Mouse (Mus musculus) hindlimb bud, embryonic 11.5 days (tissue): ENCODE measurements around the gene Hbb-bs.
"Not testable (repeated sequence)": the region's sequence is repeated elsewhere in the genome, so short reads cannot be mapped to it uniquely, and the experiment has no call there.

ENCODE experiments used
- DNase-seq: peaks from one replicate; pipeline ENCODE4 v3.0.0-alpha.2; 2012; ENCODE audit warnings: low read depth, low spot score; ENCODE audit errors: extremely low spot score

Hbb-bs gene

DNA sequence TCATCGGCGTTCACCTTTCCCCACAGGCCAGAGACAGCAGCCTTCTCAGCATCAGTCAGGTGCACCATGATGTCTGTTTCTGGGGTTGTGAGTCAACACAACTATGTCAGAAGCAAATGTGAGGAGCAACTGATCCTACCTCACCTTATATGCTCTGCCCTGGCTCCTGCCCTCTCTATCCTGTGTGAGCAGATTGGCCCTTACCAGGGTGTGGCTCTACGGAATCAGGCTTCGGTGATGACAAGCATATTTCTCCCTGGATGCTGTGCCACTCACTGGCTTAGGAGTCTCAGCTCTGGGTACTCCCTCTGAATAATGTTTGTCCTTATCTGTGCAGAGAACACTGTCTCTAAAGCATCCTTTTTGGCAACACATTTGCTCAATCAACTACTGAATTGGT lies at the start of gene Hbb-bs:
Hbb-bs (minus strand) TSS at position 289 of the 400 bp plus-strand sequence.
- DNase-seq: no peak

DNA sequence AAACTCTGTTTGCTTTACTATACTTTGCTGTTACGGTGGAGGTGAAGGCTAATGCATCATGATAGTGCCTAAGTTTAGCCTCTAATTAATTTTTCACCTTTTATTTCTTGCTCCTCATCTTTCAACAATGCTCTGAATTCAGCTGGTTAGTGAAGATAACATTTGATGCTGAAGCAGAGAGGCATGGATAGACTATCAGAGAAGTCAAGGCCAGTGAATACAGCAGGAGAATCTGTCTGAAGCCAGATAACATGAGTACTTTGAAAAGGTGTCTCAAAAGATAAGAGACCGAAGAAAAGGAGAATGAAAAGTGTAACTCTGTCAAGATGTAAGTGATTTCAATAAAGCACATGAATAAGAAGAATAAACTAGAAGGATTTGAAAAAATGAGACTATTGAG lies 49.2 kb upstream of the Hbb-bs start:
- no peak for DNase-seq

DNA sequence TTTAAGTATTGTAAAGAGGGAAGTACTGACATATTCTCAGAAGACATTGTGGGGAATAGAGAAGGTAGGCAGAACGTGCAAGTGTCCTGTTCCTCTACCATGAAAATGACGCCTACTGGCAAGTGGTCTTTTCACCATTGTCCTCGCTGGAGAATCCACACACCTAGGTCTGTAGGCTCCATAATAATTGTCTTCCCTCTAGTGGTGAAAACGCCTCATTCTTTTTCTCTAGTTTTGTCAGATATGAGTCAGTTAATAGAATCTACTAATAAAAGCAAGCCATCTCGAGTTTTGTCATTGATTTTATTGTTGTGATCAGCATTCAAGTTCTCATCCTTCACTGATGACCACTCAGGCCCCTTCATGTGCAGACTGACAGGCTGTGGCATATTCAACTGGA lies 46.6 kb upstream of the Hbb-bs start:
- no peak for DNase-seq

DNA sequence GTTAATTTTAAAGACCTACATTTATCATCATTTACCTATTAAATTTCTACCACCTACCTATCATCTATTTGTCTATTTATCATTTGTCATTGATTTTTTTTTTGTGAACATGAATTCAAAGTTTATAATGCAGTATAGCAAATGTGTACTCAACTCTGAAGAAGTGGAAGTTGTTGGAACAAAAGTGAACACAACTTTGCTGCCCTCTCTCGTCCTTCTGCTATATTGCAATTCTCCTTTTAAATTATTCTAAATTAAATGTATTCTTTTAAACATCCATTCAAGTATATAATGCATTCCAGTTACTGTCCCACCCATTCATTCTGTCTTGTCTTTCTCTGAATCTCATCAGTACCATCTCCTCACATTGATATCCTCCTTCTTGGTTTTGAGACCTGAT lies 45.2 kb upstream of the Hbb-bs start:
- DNase-seq: no peak

DNA sequence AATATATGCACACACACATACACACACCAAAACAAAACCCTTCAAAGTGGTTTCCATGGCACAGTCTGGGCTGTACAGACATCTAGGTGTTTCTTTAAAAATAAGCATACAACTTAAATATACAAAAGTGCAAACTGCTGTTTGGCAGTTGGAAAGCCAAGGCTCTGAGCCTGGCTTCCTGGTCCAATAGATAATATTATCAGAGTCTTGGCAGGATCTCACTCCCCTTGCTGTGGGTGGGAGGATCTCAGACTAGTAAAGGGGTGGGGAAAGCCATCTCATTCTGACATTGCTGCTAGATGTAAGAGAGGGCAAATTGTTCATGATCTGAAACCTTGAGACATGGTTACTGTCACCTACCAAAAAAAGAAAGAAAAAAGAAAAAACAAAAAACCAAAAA lies 42.8 kb upstream of the Hbb-bs start:
- DNase-seq: no peak

DNA sequence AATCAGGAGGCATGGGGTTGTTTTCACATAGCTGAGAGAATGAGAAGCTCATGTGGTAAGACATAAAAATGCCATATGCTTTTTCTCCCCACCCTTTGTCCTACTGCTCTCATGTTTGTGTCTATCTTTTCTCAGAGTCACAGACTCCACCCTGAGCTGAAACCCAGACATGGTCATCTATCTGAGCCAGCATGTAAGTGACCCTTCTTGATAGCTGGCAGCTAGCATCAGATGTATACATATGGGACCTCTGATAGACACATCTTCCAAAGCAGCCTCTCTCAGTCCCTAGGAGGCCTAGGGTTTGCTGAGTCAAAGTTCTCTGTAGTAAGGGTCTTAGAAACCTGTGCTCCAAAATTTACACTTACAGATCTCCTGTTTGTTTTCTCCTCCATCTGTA lies 37.8 kb upstream of the Hbb-bs start:
- DNase-seq: no peak

DNA sequence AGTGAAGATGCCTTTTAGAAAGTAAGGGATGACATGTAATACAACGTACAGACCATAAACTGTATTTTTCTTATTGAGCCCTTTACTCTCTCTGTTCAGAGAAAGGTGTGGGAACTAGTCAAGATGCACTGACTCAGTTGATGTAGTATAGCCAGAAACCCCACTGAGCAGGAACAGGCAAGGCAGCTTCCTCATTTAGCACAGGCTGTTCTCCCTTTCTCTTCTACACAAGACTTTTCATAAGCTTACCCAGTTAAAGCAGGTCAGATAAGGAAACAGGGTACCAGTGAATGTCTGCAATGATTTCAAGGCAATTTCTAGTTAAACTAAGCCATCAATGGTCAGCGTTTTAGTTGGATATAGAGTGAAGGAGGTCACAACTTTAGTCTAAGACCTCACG lies 33.6 kb upstream of the Hbb-bs start:
- DNase-seq: no peak

DNA sequence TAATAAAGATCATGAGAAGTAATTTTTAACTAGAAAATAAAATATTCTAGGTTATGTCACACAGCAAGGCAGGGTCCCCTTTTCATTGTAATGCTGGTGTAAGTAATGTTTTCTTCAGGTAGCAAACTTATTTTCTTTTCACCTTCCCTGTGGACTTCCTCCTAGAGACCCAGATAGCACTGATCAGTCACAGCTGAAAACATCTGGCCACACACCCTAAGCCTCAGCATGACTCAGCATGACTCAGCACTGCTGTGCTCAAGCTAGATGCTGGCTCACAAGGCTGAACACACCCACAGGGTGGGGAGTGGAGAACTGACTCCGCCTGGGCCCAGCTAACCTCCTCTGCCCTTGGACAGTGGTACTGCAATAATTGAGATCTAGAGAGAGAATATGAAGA lies 33.0 kb upstream of the Hbb-bs start:
- DNase-seq: peak; percentile 22

DNA sequence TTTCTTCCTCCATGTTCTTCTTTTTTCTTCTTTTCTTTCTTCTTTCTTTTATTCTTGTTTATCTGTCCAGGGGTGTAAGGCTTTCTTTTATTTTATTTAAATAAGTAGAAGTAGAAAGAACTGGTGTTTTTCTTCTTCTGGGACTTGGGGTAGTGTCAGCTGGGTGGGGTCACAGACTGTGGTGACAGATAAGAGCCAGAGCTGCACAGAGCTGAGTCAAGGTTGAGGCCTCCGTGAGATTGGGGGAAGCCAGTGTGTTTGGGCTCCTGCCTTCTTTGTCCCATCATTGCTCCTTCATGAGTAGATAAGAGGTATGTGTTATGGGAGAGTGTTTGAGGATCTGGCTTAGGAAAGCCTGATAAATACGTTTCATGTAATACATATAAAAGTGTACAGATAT lies 31.2 kb upstream of the Hbb-bs start:
- DNase-seq: no peak

DNA sequence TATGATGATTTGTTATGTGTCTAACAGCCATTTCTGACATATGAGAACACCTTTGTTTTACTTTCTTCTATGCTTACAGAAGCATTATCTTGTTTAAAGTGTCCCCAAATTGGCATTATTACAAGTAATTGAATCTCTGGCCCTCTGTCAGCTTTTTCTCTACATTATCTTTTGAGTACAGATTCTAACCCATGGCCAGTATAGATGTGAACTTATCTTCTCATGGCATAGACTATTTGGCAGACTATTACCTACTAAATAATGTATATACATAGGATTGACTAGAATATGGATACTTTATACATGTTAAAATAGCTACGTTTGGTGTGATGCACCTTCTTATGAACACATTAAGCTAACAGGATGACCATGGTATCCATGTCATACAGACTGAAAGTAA lies 26.8 kb upstream of the Hbb-bs start:
- no peak for DNase-seq

DNA sequence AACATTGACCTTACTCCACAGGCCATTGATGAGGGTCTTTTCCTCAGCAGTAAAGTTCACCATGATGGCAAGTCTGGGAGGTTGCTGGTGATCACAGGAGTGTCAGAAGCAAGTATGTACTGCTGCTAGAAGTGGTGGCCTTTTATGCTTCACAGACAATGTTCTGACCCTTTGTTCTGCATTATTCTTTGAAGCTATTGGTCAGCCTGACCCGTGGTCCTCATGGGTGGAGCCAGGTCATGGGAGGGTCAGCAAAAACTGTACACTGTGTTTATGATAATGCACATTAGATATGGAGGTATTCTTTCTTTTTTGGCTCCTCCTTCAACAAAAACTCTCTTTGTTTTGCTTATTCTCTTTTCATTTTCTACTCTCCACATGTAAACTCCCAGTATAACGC lies 25.2 kb upstream of the Hbb-bs start, which contains the start of gene Hbb-y:
Hbb-y (minus strand) TSS at position 127 of the 400 bp plus-strand sequence.
- DNase-seq: no peak

DNA sequence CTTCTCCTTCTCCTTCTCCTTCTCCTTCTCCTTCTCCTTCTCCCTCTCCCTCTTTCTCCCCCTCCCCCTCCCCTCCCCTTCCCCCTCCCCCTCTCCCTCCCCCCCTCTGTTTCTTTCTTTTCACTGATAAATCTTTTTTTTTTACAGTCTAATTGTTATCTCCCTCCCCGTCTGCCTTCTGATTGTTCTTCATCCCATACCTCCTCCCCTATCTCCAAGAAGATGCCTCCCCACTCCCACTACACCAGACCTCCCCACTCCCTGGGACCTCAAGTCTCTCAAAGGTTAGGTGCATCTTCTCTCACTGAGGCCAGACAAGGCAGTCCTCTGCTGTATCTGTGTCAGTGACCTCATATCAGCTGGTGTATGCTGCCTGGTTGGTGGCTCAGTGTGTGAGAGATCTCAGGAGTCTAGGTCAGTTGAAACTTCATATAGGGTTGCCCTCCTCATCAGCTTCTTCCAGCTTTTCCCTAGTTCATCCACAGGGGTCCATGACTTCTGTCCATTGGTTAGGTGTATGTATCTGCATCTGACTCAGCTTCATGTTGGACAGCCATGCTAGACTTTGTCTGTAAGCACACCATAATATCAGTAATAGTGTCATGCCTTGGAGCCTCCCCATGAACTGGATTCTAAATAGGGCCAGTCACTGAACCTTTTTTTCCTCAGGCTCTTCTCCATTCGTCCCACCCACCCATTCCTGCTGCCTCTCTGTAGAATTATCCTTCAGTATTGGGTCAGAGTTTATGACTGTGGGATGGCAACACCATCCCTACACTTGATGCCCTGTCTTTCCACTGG lies 16.8 kb upstream of the Hbb-bs start:
- DNase-seq: no peak

DNA sequence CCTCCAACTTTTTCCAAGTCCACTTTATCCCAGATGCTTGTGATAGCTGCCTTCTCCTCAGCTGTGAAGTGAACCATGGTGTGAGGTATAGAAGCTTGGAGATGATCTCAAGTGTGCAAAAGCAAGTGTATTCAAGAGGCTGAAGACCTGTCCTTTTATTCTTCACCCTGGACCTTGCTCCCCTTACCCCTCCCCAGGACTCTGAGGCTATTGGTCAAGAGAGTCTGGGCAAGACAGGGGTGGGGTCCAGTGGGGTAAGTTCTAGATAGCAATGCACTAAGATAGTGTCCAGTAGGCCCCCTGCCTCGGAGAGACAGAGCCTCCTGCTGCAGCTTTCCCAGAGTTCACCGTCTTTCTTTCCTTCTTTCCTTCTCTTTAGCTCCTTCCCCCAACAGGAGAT lies 15.1 kb upstream of the Hbb-bs start, which contains the start of gene Hbb-bh1:
Hbb-bh1 (minus strand) TSS at position 131 of the 400 bp plus-strand sequence.
- DNase-seq: no peak

DNA sequence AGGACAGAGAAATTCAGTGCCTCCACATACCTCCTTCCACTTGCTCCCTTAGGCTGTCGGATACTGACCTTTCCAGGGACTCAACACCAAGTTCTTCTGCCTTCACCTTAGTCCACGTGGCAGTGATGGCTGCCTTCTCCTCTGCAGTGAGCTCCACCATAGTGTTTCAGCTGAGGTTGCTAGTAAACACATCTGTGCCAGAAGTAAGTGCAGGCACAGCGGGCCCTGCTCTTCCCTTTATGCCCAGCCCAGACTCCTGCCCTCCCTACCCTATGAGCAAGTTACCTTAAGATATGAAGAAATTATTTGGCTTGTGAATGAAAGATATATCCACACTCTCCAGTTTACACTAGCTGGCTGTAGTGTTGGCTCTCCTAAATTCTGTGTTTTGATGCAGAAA lies 12.4 kb upstream of the Hbb-bs start, which contains the start of gene Hbb-bh2:
Hbb-bh2 (minus strand) TSS at position 253 of the 400 bp plus-strand sequence.
- no peak for DNase-seq

DNA sequence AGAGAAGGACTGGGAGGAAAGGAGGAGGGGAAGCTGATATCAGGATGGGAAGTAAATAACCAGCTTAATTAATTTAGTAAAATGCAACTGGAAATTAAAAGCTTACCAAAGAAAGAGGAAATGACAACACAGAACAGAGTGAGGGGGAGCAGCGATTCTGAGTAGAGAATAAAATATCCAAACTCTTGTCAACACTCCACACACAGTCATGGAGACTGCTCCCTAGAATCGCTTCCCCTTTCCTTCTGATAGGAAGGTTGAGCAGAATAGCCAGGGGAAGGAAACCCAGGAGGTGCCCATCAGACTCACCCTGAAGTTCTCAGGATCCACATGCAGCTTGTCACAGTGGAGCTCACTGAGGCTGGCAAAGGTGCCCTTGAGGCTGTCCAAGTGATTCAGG lies 757 bp downstream of the Hbb-bs start:
- DNase-seq: not testable (repeated sequence)

DNA sequence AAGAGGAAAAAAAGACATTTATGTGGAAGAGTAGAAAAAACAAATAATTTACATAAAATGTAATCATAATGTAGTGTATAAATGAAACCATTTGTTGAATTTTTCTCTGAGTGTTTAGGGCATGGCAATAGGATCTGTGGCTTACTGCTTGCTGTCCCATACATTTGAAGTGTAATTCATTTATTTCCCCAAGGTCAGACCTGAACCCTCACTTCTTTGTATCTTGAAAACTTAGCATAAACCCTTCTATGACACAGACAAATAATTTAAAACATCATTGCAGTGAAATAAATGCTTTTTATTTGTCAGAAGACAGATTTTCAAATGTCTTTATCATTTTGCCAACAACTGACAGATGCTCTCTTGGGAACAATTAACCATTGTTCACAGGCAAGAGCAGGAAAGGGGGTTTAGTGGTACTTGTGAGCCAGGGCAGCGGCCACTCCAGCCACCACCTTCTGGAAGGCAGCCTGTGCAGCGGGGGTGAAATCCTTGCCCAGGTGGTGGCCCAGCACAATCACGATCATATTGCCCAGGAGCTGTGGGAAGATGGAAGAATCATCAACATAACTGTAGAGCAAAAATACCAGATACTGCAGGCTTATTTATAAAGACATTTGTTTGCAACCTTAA lies 1.5 kb downstream of the Hbb-bs start:
- no peak for DNase-seq

DNA sequence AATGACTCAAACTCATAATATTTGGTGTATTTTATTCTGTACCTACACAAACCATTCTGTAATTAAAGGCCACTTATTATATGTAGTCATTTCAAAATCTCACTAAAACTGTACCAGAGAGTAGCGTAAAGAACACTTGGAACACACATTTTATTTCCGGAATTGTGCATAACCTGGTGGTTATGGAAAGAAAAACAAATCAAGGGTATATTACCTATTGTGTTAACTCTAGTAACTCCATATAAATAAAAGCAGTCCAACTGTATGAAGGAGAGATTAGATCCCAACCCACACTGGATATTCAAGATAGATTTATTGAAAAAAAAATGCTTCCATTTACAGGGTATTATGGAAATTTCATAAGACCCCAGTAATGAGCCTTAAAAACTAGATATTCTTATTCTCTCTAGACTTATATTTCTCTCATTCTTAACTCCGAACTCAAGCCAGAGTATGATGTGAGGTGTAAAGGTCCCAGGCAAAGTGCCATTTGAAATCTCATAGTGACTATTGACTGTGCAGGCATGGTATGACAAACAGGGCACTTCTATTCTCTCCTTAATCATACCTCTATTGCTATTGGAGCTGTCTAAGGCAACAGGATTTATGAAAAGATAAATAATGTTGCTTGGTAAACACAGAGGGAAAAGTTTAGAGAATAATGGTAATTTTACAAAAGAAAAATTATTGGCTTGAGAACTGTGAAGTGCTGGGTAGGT lies 2.2 kb downstream of the Hbb-bs start:
- DNase-seq: no peak

DNA sequence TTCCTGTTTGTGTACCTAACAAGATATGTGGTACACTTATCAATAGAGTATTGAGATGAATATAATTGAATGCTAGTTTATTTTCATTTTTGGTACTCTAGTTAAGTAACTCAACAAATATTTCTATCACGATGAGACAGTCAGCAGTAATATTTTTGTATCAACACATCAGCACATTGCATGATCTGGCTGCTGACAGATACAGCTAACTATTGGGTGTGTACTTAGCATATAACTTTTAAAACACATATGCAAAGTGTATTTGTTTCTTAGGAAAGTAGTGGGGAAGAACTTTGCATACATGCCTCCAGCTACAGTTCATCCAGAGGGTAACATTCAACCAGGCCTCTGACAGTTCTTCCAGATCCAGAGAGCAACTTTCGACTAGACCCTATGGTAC lies 3.3 kb downstream of the Hbb-bs start:
- DNase-seq: no peak

DNA sequence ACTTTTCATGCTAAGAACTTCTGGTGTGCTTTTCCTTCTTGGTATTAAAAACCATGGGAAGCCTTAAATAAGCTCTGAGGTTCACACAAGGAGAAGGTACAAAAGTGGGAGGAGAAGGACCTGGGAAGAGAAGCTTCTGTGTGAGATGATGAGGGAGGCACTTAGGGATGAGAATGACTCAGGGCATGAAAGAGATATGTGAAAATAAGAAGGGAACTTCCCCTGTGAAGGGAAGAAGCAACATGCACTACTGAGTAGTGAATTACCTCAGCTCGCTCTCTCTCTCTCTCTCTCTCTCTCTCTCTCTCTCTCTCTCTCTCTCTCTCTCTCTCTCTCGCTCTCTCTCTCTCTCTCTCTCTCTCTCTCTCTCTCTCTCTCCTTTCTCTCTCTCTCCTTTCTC lies 12.8 kb downstream of the Hbb-bs start:
- DNase-seq: not testable (repeated sequence)

DNA sequence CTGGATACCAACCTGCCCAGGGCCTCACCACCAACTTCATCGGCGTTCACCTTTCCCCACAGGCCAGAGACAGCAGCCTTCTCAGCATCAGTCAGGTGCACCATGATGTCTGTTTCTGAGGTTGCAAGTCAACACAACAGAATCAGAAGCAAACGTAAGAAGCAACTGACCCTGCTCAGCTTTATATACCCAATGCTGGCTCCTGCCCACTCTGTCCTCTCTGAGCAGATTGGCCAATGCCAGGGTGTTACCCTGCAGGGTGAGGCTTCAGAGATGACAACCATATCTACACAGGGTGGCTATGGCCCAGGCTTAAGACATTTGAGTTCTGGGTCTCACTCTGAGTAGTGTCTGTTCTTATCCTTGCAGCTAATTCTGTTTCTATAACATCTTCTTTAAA lies 14.1 kb downstream of the Hbb-bs start, which contains the start of gene Hbb-bt:
Hbb-bt (minus strand) TSS at position 231 of the 400 bp plus-strand sequence.
- DNase-seq: no peak

DNA sequence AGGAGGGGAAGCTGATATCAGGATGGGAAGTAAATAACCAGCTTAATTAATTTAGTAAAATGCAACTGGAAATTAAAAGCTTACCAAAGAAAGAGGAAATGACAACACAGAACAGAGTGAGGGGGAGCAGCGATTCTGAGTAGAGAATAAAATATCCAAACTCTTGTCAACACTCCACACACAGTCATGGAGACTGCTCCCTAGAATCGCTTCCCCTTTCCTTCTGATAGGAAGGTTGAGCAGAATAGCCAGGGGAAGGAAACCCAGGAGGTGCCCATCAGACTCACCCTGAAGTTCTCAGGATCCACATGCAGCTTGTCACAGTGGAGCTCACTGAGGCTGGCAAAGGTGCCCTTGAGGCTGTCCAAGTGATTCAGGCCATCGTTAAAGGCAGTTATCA lies 14.7 kb downstream of the Hbb-bs start:
- DNase-seq: not testable (repeated sequence)

DNA sequence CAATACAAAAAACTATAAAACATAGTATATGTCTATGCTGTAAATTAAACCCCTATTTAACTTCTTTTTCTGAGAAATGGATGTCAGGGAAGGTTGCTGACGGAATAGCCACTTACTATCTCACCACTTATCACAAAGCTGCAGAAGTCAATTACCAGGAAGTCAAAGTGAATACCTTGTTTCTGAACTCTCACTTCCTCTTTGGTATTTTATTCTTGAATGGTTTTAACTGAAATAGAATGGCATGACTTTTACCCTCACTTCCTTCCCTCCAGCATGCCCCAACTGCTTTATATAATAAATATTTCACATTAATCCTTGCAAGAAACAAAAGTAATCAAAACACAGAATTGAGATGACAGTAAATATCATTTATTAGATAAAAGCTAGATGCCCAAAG lies 15.7 kb downstream of the Hbb-bs start:
- DNase-seq: no peak
